Mouse (Mus musculus): ENCODE measurements around the gene Plekhb2.

The Plekhb2 gene

DNA sequence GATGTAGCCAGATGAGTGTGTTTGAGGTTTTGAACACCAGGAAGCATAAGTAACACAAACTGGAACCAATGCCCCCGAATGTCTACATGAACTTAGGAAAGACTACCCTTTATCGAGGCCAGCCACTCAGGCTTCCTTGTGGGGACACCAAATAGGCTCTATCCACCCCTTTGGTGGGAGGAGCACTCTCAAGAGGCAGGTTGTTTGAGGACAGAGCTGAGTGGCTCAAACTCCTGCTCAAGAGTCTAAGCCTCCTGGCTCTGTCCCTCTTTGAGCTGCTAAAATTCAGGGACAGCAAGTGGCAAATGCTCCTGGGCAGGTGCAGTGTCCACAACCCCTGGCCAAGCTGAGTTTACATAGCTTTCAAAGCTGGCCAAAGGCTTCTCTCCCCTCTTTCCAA is 14.9 kb upstream of the Plekhb2 start:
- DNase-seq (ENCODE audit: low spot score) = no peak

DNA sequence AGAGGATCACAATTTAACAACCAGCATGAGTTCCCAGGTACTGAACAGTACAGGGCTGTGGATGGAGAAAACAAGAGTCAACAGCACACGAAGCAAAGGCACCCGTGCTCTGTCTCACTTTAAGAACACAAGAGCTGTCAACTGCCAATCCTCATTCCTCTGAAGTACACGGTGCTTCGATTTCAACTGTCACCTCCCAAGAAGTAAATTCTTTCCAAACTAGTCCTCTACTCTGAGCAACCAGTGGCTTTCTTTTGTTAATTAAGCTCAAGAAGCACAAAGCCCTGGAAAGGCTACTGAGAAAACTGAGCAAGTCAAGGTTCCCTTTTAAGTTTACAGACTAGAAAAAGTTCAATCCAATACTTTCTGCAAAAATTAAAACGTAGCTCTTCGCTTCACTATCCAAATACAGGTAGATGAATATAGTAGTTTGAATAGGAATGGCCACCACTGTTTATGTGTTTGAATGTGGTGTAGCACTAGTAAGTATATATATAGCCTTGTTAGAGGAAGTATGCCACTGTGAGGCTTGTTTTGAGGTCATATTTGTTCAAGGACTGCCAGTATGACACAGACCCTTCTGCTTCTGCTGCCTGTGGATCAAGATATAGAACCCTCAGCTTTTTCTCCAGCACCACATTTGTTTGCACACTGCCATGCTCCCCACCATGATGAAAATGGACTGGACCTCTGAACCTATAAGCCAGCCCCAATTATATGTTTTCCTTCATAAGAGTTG is 11.7 kb upstream of the Plekhb2 start:
- DNase-seq (ENCODE audit: low spot score) = no peak

DNA sequence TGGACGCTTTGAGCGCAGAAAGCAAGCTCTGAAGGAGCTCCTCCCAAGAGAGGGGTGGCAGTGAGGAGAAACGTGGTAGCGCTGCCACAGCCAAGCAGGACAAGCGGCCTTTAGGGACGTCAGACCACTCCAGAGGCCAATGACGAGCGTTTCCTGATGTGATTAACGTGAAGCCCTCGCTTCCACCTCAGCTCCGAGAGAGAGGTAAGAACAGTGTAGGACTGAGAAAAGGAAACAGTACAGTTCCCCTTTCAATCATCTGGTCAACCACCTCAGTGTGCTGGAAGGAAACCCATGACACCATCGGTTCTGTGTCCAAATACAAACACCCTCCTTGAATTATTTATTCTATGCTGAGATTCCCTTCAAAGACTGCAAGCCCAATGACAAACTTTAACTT is 10.5 kb upstream of the Plekhb2 start:
- no peak for DNase-seq (ENCODE audit: low spot score)

DNA sequence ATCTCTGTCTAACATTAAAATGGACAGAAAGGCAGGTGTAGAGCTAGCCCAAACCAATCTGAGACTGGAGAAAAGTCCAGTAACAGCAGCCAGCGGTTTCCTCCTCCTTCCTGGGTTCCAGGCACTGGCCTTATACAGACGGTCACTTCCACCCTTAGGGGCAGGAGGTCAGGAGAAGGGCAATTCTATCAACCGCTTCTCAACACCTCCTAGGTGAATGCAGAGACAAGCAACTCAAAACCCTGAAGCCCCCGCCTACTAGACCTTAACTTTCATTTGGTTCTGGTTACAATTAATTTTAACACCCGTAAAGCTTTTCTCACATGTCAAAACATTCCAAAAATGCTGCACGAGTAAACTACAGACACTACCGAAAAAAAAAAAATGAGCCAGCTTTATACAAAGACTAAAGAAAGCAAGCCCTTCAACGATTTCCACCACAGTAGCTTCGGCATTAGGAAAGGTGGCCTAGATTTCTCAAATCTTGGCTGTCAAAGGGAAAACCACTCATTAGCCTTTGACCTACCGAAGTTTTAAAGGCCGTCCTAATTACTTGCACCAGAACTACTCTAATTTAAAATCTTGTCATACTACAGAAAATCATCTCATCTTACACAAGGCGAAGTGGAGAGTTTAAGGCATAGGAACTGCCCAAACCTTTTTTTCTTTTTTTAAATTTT is 7.9 kb upstream of the Plekhb2 start:
- DNase-seq (ENCODE audit: low spot score) = no peak

DNA sequence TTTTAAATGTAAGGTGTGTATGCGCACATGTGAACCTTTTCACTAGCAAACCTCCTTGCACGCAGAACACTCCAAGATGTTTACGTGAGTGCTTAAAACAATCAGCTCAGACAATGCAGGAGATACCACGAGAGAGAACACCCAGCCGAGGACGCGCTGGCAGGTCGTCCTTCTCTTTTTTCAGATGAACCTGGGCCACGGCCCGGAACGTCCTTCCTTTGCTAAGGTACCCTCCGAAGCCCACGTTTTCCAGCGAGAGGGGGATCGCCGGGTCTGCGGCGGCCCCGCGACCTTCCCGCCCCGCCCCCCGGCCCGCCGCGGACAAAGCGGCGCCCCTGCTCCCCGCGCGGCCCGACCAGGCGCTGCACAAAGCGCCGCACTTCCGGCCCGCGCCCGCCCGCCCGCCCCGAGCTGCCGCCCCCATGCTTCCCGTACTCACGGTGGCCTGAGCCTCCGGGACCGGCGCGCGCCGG is 7.4 kb upstream of the Plekhb2 start:
- DNase-seq (ENCODE audit: low spot score) = no peak

DNA sequence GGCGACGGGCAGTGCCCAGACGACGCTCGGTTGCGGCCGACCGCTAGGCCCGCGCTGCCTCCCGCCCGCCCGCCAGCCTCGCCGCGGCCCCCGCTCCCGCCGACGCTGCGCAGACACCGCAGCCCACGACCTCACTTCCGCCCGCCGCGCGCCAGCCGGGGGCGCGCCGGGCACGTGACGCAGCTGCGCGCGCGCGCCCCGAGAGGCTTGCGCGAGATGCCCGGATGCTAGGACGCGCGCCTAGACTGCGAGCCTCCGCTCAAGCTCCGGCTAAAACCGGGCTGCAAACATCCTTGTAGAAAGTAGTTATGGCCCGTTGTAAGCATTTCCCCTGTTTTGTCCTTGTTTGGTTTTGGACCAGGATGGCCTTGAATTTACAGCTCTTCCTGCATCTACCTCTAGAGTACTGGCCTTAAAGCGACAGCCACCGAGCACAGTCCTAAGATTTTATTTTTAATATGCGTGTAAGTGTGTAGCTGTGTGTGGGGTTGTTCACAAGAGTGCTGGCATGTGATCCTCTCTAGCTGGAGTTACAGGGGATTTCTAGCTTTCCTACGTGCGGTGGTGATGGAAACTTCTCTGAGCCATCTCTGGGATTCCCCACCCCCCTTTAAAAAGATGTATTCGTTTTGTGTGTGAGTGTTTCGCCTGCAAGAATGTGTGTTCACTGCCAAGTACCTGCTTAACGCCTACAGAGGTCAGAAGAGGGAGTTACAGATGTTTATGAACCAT is 6.7 kb upstream of the Plekhb2 start, which contains the start of gene Fam168b:
Gene Fam168b, minus strand, starts transcription at position 179 of the 732 bp plus-strand sequence.
- DNase-seq (ENCODE audit: low spot score) = peak; percentile 82

DNA sequence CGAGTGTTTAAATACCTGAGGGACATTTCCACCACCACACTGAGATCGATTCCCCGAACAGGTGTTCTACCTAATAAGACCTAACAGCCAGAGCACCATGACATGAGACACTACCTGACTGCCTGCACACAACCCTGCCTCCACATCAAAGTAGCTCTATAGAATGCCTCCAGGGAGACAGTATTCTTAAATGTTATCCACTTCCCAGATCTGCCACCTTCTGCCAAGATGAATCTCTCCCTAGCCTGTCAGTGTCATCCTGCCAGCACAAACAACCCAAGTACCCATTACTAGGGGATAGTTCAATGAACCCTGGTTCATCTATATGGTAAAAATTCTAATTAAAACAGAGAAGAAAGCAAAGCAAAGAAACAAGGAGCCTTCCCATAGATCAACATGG is 2.7 kb upstream of the Plekhb2 start:
- no peak for DNase-seq (ENCODE audit: low spot score)

DNA sequence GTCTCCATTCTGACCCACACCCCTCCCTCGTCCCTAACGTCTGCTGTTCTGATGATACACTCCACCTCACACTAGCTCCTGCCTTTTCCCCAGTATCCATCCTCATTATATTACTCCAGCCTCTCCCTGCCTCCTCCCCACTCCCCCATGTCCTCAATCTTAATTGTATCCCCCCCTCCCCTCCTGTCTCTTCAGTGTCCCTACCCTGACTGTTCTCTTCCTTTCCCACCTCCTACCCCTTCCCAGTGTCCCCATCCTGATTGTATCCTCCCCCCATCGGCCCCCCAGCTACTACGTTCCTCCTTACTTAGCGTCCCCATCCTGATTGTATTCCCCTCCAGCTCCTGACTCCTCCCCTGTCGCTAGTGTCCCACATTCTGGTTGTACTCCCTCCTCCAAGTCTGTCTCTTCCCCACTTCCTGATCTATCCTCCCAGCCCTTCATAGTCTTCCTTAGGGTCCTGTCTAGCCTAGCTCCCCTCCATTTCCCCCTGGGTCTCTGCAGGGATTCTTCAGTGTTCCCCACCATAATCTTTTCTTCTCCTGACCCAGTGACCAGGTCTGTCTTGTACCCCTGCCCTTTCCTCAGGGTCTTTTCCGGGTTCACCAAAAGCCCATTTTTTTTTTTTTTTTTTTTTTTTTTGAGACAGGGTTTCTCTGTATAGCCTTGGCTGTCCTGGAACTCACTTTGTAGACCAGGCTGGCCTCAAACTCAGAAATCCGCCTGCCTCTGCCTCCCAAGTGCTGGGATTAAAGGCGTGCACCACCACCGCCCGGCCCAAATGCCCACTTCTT is 764 bp downstream of the Plekhb2 start:
- no peak for DNase-seq (ENCODE audit: low spot score)

DNA sequence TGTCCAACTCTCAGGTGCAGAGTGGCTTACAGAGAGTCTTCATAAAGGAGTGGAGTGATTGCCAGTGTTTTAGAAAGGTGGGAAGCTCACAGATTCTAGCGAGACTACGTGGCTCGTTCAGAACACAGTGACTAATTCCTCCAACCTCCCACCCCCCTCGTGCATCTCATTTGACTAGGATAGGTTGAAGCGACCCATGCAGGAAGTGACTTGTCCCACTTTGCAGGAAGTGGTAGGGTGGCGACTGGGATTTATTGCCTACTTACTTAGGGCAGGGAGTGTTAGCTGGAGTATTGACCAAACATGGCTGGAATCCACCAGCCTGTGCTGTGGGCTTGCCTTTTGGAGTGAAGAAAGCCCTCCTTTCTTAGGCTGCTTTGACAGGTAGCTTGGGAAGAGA is 1.8 kb downstream of the Plekhb2 start:
- DNase-seq (ENCODE audit: low spot score) = no peak

DNA sequence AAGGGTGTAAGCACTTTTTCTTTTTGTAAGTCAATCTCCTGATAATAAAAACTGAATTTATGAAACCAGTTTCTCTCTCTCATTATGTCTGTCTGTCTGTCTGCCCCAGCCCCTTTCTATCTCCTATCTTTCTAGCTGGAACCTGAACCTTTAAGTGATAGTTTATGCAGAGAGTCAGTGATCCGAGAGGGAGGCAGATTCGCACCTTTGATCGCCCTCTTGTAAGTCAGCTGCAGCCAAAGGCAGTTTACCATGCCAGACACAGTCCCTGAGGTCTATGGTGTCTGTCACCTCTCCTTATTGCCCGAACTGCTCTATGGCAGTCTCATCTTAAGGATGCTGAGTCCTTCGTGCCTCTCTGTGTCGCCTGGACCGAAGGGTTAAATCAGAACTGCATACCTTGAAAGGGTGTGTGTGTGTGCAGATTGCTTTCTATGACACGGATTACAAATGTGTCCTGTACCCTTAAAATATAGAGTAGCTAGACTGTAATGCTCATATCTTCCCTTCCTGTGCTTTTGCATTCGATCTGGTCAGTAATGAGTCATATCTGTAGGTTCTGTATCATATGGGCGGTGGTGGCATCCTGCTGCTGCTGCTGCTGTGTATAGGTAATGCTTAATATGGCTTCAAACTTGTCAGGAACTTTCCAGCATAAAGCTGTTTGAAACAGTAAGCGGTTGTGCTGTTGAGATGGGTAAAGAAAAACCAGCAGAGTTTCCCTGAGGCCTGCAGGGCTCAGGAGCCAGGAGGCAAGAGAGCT is 2.5 kb downstream of the Plekhb2 start:
- DNase-seq (ENCODE audit: low spot score) = no peak

DNA sequence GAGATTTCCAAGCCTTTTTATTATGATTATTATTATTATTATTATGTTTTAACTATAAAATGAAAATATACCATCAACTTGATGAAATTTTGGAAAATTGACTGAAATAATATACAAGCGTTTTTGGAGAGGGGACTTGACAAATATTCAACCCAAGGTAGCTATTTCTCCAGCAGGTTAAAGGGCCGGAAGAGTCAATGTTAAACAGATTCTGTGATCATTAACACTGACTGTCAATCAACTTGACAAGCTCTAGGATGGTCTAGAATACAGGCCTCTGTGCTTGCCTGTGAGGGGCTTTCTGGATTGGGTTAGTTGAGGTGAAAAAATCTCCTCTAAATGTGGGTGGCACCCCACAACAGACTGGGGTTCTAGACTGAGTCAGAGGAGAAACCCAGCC is 4.0 kb downstream of the Plekhb2 start:
- DNase-seq (ENCODE audit: low spot score) = no peak

DNA sequence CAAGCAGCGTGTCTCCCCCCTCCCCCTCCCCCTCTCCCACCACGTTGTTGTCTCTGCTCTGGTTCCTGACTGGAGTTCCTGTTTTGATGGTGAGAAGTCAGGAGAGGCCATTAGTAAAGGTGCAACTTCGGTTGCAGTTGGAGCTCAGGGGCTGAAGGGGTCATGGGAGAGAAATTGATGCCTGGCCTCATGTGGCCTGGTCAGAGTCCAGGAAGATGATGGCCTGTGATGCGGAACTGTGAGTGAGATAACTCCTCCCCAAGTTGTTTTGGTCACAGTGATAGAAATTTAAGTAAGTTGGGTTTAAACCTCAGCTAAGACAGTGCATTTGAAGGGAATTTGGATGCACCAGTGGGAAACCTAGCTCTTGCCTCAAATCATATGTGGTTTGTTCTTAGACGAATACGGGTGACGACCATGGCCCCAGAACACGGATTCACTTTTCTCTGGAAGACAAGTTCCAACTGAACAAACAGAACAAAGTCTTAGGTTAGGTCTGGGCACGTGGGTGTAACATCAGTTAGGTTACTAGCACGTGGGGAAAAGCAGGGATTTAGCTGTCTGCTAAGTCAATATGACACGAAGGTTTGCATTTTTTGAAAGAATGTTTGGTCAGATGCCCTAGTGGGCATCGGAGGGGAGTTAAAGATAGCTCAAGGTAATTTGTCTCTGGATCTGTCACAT is 5.4 kb downstream of the Plekhb2 start:
- no peak for DNase-seq (ENCODE audit: low spot score)

DNA sequence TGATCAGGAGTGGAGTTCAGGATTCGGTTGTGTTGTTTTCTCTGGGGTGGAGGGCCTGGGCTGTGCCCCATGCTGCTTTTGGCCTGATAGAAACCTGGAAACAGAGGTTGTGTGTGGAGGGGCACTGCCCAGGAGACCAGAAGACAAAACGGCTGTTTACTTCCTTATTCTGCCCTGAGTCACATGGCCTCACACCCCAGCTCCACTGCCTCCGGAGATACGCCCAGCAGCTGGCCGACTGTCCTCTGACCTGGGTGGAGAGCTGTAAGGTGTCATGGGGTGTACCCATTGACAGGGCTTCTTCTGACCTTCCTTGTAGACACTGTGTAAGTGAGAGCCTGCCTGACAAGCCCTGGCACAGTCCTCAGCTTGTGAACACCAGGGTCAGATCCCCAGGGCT is 8.9 kb downstream of the Plekhb2 start:
- DNase-seq (ENCODE audit: low spot score) = no peak

DNA sequence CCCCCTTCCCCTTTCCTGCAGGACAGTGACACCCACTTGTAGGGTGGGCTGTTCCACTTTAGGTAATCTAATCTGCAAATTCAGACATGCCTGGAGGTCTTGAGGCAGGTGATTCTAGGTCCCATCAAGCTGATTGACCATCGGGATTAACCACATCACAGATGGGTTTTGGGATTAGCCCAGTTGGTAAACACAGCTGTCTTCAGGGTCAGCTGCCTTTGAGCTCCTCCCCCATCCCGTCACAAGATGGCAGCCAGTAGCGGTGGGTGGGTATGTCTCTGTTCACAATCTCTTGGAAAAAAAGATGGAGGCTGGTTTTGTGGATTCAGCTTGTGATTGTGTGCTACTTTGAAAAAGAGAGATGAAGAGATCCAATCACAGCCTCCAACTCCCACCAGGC is 10.0 kb downstream of the Plekhb2 start:
- DNase-seq (ENCODE audit: low spot score) = no peak

DNA sequence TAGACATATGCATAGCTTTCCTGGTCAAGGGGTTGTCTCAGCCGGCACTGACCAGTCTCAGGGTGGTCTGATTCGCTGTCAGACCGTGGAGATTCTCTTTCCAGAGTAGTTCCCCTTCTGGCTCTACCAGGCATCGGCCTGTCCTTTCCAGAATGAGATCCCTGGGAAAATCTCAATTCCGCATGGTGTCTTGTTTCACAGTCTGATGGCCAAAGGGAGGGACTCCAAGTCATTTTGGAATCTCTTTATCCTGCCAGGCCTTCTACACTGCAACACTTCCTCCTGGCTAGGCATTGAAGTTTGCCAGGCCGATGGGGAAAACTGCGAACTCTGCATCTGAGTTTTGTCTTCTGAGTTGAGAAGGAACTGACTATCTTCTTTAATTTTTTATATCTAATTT is 10.4 kb downstream of the Plekhb2 start:
- DNase-seq (ENCODE audit: low spot score) = no peak

DNA sequence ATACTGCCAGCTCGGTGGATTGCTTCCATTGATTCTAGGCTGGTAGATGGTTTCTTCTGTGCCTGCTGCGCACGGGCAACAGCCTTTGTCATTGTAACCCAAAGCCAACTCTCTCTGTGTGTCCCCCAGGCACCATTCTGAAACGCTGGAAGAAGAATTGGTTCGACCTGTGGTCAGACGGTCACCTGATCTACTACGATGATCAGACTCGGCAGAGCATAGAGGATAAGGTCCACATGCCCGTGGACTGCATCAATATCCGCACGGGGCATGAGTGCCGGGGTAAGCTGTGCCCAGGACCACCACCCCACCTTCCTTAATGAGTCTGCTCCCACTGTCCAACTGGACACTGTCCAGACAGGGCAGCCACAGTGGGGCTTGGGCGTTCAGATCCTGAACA is 13.1 kb downstream of the Plekhb2 start:
- no peak for DNase-seq (ENCODE audit: low spot score)

DNA sequence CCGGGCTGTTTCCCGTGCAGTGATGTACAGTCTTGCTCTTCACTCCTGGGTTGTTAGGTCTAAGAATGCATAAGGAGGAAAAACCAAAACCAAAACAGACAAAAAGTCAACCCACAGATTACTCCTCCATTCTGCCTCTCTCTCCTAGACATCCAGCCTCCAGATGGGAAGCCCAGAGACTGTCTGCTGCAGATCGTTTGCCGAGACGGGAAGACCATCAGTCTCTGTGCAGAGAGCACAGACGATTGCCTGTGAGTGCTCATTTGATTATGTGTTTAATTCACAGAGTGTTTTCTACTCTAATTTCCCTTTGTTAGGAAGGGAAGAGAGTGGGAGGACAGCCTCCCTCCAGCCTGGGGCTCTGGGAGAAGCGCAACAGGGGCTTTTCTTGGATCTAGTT is 13.5 kb downstream of the Plekhb2 start:
- DNase-seq (ENCODE audit: low spot score) = no peak

DNA sequence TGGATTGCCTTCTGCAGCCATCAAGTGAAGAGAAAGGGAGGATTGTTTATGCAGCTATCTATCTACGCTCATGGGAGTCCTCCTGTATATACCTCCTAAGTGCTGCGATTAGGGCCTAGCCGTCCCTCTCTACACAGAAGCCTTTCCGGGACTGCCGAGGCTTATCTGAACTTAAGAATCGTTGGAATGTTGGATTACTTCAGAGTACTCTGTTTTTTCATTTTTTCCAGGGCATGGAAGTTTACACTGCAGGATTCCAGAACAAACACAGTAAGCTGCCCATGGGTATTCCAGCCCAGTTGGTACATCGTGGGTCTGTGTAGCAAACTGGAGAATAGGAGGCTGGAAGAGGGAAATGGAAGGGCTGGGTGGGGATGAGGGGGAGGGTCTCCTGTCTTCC is 14.5 kb downstream of the Plekhb2 start:
- no peak for DNase-seq (ENCODE audit: low spot score)

DNA sequence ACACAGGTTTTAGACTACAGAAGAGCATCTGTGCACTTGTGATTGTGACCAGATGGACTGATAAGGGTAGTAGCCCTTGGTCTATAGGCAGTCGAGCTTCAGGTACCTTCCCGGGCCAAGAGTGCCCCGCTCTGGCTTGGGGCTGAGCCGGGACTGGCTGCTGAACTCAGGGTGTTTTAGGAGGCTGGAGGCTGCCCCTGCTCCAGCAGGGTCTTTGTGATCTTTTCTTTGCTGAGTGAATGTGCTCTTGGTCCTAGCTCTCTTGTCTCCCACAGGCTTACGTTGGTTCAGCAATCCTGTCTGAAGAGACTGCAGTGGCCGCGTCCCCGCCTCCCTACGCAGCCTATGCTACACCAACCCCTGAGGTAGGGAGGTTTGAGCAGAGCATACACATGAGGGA is 16.1 kb downstream of the Plekhb2 start:
- DNase-seq (ENCODE audit: low spot score) = no peak

DNA sequence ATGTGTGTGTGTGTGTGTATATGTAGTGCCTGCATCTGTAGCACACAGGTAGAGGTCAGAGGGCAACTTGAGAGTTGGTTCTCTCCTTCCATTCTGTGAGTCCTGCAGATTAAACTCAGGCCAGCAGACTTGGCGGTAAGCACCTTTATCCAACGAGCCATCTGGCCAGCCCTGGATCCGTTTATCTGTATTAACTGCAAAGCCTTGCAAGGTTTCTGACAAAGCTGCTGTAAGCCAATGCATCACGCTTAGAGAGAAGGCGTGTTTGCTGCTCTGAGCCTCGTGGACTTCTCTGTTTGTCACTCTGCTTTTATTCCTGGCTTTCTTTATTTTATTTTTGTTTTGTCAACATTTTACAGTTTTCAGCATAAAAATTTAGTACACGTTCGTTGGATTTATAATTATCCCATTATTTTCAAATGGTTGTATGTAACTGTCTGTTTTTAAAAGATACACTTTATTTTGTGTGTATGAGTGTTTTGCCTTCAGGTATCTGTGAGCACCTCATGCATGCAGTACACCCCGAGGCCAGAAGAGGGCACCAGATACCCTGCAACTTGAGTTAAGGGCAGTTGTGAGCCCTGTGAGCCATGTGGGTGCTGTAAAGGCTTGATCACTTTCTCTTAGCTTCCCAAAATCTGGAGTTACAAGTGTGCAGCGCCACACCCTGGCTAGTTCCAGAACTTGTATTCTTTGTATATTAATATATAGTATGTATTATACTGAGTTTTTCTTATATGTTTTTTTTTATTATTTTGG is 17.2 kb downstream of the Plekhb2 start:
- peak; percentile 88 for DNase-seq (ENCODE audit: low spot score)

Measured in ovary, postnatal 14 days (tissue).